Mouse (Mus musculus): Measurements from ENCODE around the gene Itga7.

- no peak for TF ChIP-seq CTCF (IDR thresholded peaks at IDR 0.05; ENCODE audit: low read depth)
- no peak for TF ChIP-seq EP300 (IDR thresholded peaks at IDR 0.05; ENCODE audit: low read depth)
Observed at GRCm38 (mm10) chr10:128917400-128917799, 16.2 kb upstream of the Itga7 start.
